Mouse (Mus musculus): ENCODE results near the gene Snx3.

GRCm38 (mm10) chr10:42518363-42518762 lies 16.5 kb downstream of the Snx3 start:
- no peak for TF ChIP-seq CTCF (IDR thresholded peaks at IDR 0.05; ENCODE audit: borderline replicate concordance, extremely low read depth, insufficient read depth, insufficient read length)
- no peak for TF ChIP-seq POLR2A (IDR thresholded peaks at IDR 0.05; ENCODE audit: borderline replicate concordance, extremely low read depth, insufficient read depth, insufficient read length, poor library complexity, severe bottlenecking)
